Mouse (Mus musculus) heart, embryonic 10.5 days (tissue): ENCODE data around the gene Ebna1bp2. TPM values are rescaled to one million over a fixed set of nuclear protein-coding genes. Genes with fewer than 3 reads are reported as not detected.

Source experiments
- DNase-seq: peaks from one replicate; pipeline ENCODE4 v3.0.0-alpha.2; 2017; ENCODE audit warnings: low spot score
- H3K27ac ChIP-seq: fragments of 300-500 bp; sonication (generic); 2 replicates; pipeline ENCODE4 v1.5.1; 2016; ENCODE audit warnings: mild to moderate bottlenecking
- H3K27me3 ChIP-seq: fragments of 300-500 bp; sonication (generic); 2 replicates; pipeline ENCODE4 v1.6.1; 2016; ENCODE audit warnings: mild to moderate bottlenecking; ENCODE audit not compliant: poor library complexity, insufficient read depth, severe bottlenecking
- H3K36me3 ChIP-seq: fragments of 300-500 bp; sonication (generic); 2 replicates; pipeline ENCODE4 v1.6.1; 2016; ENCODE audit warnings: mild to moderate bottlenecking, moderate library complexity
- H3K4me1 ChIP-seq: fragments of 300-500 bp; sonication (generic); 2 replicates; pipeline ENCODE4 v1.6.1; 2016; ENCODE audit warnings: mild to moderate bottlenecking
- H3K4me3 ChIP-seq: fragments of 300-500 bp; sonication (generic); 2 replicates; pipeline ENCODE4 v1.5.1; 2016; ENCODE audit warnings: mild to moderate bottlenecking, moderate library complexity
- H3K9me3 ChIP-seq: fragments of 300-500 bp; sonication (generic); 2 replicates; pipeline ENCODE4 v1.6.1; 2016; ENCODE audit warnings: mild to moderate bottlenecking, moderate library complexity
- WGBS: fragments of 180-500 bp; shearing (Covaris S2); methylation state at CpG from one replicate; pipeline ENCODE4 v1.1.7; 2016; 5-methylcytosine and 5-hydroxymethylcytosine counted together
- polyA plus RNA-seq: library from polyadenylated mRNA; unstranded; fragments of >200 nt; fragmentation: Nextera tagmentation; extraction: Ambion mirVana; gene quantifications from 2 replicates; pipeline ENCODE4 v1.2.1, GENCODE M21; 2016

The Ebna1bp2 gene
- polyA plus RNA-seq = 110 and 166 TPM in 2 replicates

GRCm38 (mm10) chr4:118620279-118620966 lies at the start of gene Ebna1bp2, which contains the start of gene Cfap57:
Gene Ebna1bp2 (plus strand): TSS chr4:118620799.
Gene Cfap57 (minus strand): TSS chr4:118620777.
- Histone ChIP-seq H3K27me3 (no peaks in the 10 kb centered on the region), H3K4me3 (peak within 1 kb of the TSS; percentile 80), H3K36me3 (peaks cover 26% of the 10 kb centered on the region), H3K4me1 (peaks cover 10% of the 10 kb centered on the region), H3K27ac (peak within 1 kb of the TSS; percentile 74), H3K9me3 (0 out of 2 replicates have a peak, but pooled peaks cover 4% of the 10 kb centered on the region)
- under 1% methylated on average over 40 of the region's 41 CpGs for WGBS
- peak; percentile 96 for DNase-seq

- Histone ChIP-seq H3K27me3 (peaks cover 36% of the 10 kb centered on the region), H3K9me3 (no peaks in the 10 kb centered on the region), H3K36me3 (no peaks in the 10 kb centered on the region), H3K4me1 (no peaks in the 10 kb centered on the region), H3K27ac (no peak overlapping the region), H3K4me3 (no peak overlapping the region)
- 82% methylated on average over 15 of the region's 15 CpGs for WGBS
- no peak for DNase-seq
Measured at GRCm38 (mm10) chr4:118571441-118571840, 49.2 kb upstream of the Ebna1bp2 start.

DNA sequence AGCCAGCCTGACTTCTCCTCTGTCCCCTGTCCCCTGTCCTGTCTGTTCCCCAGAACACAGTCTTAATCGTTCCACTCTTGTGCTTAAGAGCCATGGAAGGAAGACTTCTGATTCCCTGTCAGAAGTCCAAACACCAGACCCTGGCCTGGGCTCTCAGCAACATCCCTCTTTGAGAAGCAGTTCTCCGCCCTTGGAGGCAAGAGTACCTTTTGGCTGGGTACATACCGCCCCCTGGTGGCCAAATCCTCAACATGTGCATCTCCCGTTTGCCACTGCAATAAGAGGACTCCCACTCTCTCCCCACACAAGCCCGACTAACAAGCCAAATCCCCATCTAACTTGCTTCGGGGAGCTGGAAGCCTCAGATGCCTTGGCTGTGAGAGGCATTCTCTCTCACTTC lies 44.5 kb upstream of the Ebna1bp2 start:
- Histone ChIP-seq H3K9me3 (no peaks in the 10 kb centered on the region), H3K4me3 (no peak overlapping the region), H3K36me3 (no peaks in the 10 kb centered on the region), H3K4me1 (no peaks in the 10 kb centered on the region), H3K27ac (no peak overlapping the region), H3K27me3 (peaks cover 33% of the 10 kb centered on the region; the same call in 1 of the 2 replicates)
- DNase-seq = peak; percentile 93
- WGBS = 8% methylated on average over 6 of the region's 6 CpGs

GRCm38 (mm10) chr4:118579313-118579712 lies 41.3 kb upstream of the Ebna1bp2 start:
- WGBS = 50% methylated on average over 13 of the region's 13 CpGs
- Histone ChIP-seq H3K27me3 (peaks cover 25% of the 10 kb centered on the region; the same call in 1 of the 2 replicates), H3K27ac (no peak overlapping the region), H3K36me3 (no peaks in the 10 kb centered on the region), H3K4me3 (no peak overlapping the region), H3K9me3 (no peaks in the 10 kb centered on the region), H3K4me1 (no peaks in the 10 kb centered on the region)
- DNase-seq = no peak

DNA sequence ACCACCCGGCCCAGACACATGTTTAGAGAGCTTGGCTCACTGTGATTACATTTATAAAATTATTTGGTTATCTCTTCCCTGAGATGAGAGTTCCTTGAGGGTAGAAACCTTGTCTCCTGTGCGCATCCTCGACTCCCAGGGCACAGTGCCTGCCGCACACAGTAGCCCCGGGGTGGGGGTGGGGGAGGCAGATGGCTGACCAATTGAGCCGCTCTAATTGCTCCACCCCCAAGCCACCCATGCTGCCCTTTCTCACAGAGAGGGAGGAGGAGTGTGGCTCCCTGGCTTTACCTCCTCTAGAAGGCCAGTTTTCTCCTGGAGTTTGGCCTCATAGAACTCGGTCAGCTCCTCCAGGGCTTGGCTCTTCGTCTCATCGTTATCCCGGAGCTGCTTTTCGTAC lies 39.1 kb upstream of the Ebna1bp2 start:
- no peak overlapping the region for H3K27ac ChIP-seq
- H3K4me1 ChIP-seq = no peaks in the 10 kb centered on the region
- H3K4me3 ChIP-seq = no peak overlapping the region
- H3K36me3 ChIP-seq = no peaks in the 10 kb centered on the region
- DNase-seq = no peak
- H3K27me3 ChIP-seq = peaks cover 13% of the 10 kb centered on the region; the same call in 1 of the 2 replicates
- no peaks in the 10 kb centered on the region for H3K9me3 ChIP-seq
- WGBS = 52% methylated on average over 11 of the region's 11 CpGs

DNA sequence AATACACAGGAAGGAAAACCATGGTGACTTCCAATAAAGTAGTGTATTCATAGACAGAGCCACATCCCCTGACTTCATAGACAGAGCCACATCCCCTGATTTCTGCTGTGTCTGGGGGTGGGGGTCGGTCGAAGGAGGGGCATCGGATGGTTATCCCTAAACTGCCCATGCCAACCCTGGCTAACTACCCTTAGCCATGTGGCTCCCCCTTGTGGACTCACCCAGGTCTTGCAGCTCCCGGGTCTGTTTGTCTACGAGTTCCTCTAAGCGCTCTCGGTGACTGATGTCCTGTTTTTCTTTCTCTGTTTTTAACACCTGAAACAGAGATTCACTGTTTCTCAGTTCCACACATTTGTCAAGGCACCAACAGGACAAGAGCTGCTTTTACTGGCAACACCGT lies 38.0 kb upstream of the Ebna1bp2 start:
- Histone ChIP-seq H3K27ac (no peak overlapping the region), H3K4me3 (no peak overlapping the region), H3K4me1 (0 out of 2 replicates have a peak, but pooled peaks cover 3% of the 10 kb centered on the region), H3K36me3 (no peaks in the 10 kb centered on the region), H3K27me3 (peaks cover 6% of the 10 kb centered on the region; the same call in 1 of the 2 replicates), H3K9me3 (no peaks in the 10 kb centered on the region)
- 92% methylated on average over 8 of the region's 8 CpGs for WGBS
- no peak for DNase-seq

DNA sequence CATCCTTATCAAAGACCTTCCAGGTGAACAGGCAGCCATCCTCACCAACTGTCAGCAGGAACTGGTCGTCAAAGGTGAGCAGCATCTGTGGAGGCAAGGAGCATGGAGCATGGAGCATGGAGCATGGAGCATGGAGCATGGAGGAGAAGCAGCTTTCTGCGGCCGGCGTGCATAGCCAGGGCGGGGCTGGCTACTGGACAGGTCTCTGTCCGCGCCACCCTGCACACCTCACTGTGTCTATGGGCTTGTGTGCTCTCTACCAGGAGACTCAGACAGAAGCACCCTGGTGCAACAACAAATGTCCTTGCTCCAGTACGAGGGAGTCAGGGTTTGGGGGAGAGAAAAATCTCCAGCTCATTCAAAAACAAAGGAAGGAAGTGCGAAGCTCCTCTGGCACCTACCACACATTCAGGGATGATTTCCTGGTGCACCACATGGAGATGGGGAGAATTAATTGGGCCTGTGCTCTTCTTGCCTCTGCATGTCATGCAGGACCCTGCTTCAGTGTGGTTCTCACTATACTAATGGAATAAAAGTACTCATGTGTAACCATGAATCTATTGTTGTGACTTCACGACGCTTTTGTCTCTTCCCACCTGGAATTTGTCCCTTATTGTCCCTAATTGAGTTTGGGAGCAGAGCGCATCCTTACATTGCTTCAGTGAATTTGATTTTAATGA lies 31.4 kb upstream of the Ebna1bp2 start:
- Histone ChIP-seq H3K27ac (no peak overlapping the region), H3K36me3 (no peaks in the 10 kb centered on the region), H3K4me3 (no peak overlapping the region), H3K4me1 (peaks cover 7% of the 10 kb centered on the region; the same call in 1 of the 2 replicates), H3K27me3 (peaks cover 11% of the 10 kb centered on the region; the same call in 1 of the 2 replicates), H3K9me3 (no peaks in the 10 kb centered on the region)
- WGBS = 62% methylated on average over 12 of the region's 12 CpGs
- DNase-seq = no peak

- Histone ChIP-seq H3K4me1 (peaks cover 7% of the 10 kb centered on the region; the same call in 1 of the 2 replicates), H3K9me3 (no peaks in the 10 kb centered on the region), H3K27ac (no peak overlapping the region), H3K27me3 (peaks cover 11% of the 10 kb centered on the region; the same call in 1 of the 2 replicates), H3K4me3 (no peak overlapping the region), H3K36me3 (no peaks in the 10 kb centered on the region)
- no peak for DNase-seq
- 9% methylated on average over 7 of the region's 7 CpGs for WGBS
Measured at GRCm38 (mm10) chr4:118589733-118590130, 30.9 kb upstream of the Ebna1bp2 start.

DNA sequence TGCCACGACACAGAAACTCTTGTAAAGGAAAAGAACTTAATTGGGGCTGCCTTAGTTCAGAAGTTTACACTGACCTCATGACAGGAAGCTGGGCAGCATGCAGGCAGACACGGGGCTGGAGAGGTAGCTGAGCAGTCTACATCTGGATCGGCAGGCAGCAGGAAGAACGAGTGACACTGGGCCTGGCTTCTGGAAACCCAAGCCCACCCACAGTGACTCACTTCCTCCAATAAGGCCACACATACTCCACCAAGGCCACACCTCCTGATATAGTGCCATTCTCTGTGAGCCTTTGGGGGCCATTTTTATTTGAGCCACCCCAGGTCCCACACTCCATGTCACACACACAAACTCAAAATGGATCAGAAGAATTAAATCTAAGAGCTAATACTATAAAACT lies 16.5 kb upstream of the Ebna1bp2 start:
- Histone ChIP-seq H3K36me3 (no peaks in the 10 kb centered on the region), H3K9me3 (no peaks in the 10 kb centered on the region), H3K4me3 (no peak overlapping the region), H3K4me1 (no peaks in the 10 kb centered on the region), H3K27me3 (no peaks in the 10 kb centered on the region), H3K27ac (no peak overlapping the region)
- no peak for DNase-seq
- WGBS = 50% methylated on average over 4 of the region's 4 CpGs

- no peak overlapping the region for H3K27ac ChIP-seq
- DNase-seq = no peak
- H3K4me3 ChIP-seq = no peak overlapping the region
- WGBS = 70% methylated on average over 3 of the region's 3 CpGs
- no peaks in the 10 kb centered on the region for H3K36me3 ChIP-seq
- H3K4me1 ChIP-seq = no peaks in the 10 kb centered on the region
- H3K9me3 ChIP-seq = no peaks in the 10 kb centered on the region
- H3K27me3 ChIP-seq = peaks cover 8% of the 10 kb centered on the region
Measured at GRCm38 (mm10) chr4:118609836-118610235, 10.8 kb upstream of the Ebna1bp2 start.

DNA sequence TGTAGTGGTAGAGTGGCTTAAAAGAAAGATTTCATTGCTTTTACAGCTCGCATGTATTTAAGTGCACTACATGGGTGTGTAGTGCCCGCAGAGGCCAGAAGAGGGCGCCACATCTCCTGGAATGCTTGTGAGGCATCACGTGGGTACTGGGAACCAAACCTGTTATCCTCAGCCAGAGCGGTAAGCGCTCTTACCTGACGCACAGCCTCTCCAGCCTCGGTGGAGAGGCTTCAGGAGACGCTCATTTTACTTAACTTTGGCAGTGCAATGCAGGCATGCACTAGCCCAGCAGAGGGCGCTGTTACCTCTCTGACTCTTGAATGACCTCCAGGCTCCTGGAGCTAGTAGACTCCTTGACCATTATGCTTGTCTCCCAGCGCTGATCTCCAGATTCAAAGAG lies 8.0 kb upstream of the Ebna1bp2 start:
- Histone ChIP-seq H3K4me1 (no peaks in the 10 kb centered on the region), H3K27me3 (peaks cover 8% of the 10 kb centered on the region), H3K4me3 (no peak overlapping the region), H3K9me3 (no peaks in the 10 kb centered on the region), H3K36me3 (no peaks in the 10 kb centered on the region), H3K27ac (no peak overlapping the region)
- DNase-seq = no peak
- WGBS = 26% methylated on average over 11 of the region's 11 CpGs

DNA sequence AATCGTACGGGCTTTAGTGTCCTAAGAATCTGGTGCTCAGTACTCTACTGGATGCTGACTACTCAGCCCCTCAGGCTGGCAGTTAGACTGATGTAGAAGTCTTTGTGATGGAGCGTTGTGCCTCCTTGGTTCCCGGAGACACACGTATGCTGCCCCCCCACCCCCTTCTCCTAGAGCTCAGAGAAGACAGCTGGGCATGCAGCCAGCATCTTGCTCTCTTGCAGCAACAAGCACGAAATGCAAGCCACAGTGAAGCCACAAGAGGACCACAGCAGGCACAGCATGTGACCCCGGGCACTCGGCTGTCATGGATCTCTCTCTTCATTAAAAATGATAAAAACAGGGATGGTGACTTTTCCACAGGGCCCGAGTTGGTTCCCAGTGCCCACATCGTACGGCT lies 5.2 kb upstream of the Ebna1bp2 start:
- 81% methylated on average over 11 of the region's 11 CpGs for WGBS
- no peak for DNase-seq
- H3K4me1 ChIP-seq = no peaks in the 10 kb centered on the region
- H3K9me3 ChIP-seq = 0 out of 2 replicates have a peak, but pooled peaks cover 4% of the 10 kb centered on the region
- peaks cover 5% of the 10 kb centered on the region for H3K27me3 ChIP-seq
- no peak overlapping the region for H3K27ac ChIP-seq
- no peak overlapping the region for H3K4me3 ChIP-seq
- no peaks in the 10 kb centered on the region for H3K36me3 ChIP-seq

DNA sequence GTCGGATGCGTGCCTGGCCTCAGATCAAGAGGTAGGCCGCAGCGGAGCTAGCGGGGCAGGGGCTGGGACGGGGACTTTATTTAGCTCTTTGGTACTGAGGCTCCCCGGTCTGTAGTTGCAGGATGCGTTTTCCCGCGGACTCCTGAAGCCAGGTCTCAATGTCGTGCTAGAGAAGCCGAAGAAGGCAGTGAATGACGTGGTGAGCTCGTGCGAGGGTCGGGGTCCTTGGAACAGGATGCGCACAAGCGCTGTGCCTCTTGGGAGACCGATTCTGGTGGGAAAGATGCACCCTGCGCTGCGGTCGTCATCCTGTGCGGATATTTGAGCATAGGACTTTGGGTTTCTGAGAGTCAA lies 345 bp downstream of the Ebna1bp2 start:
- H3K36me3 ChIP-seq = peaks cover 32% of the 10 kb centered on the region
- no peak for DNase-seq
- peak overlapping the region; percentile 80 for H3K4me3 ChIP-seq
- under 1% methylated on average over 23 of the region's 23 CpGs for WGBS
- H3K4me1 ChIP-seq = peaks cover 10% of the 10 kb centered on the region
- H3K9me3 ChIP-seq = 0 out of 2 replicates have a peak, but pooled peaks cover 4% of the 10 kb centered on the region
- no peaks in the 10 kb centered on the region for H3K27me3 ChIP-seq
- H3K27ac ChIP-seq = peak overlapping the region; percentile 74
